Mouse (Mus musculus) heart, adult 18-20 months (tissue): ENCODE results near the gene Sec22a. TPM values are rescaled to one million over a fixed set of nuclear protein-coding genes. Genes with fewer than 3 reads are reported as not detected.

Source experiments
- DNase-seq, 2 experiments: peaks; one replicate each; pipeline ENCODE4 v3.0.0; 2021 to 2022; ENCODE audit warnings: mixed read lengths in 1 of 2
- long read RNA-seq, 2 experiments: library from polyadenylated mRNA; stranded (forward); transcript quantifications; one replicate each; pipeline ENCODE4 v2.0.0; 2021
- total RNA-seq, 2 experiments: library from RNA; stranded (reverse); gene quantifications; 2 replicates each; pipeline ENCODE4 v1.2.3; 2021

Gene Sec22a
- total RNA-seq = 10 to 100 TPM; 11.9 to 12.2 TPM
- long read RNA-seq, experiment 1, transcript Sec22a-201 (7 exons, 3,992 nt) = major isoform, 11 of 18 reads
- long read RNA-seq, experiment 1, partial matches to known transcripts = 0 of 18 reads
- long read RNA-seq, experiment 1, other reads (novel, unspliced or antisense) = 6 of 18 reads
- long read RNA-seq, experiment 2, partial matches to known transcripts = 1 of 2 reads
- long read RNA-seq, experiment 2, other reads (novel, unspliced or antisense) = 1 of 2 reads

GRCm38 (mm10) chr16:35363150-35364062 lies at the start of gene Sec22a:
TSS of gene Sec22a (minus strand) at chr16:35363918.
- peak; percentile 95 for DNase-seq

- DNase-seq = no peak
These were observed 43.0 kb upstream of the Sec22a start for GRCm38 (mm10) chr16:35406706-35407105.

- no peak for DNase-seq
These were observed 42.4 kb upstream of the Sec22a start for GRCm38 (mm10) chr16:35406166-35406565.

GRCm38 (mm10) chr16:35405348-35406080 lies 41.8 kb upstream of the Sec22a start:
- DNase-seq = no peak

- DNase-seq = no peak
These were observed 41.1 kb upstream of the Sec22a start for GRCm38 (mm10) chr16:35404864-35405263.

- DNase-seq = no peak
These were observed 40.2 kb upstream of the Sec22a start for GRCm38 (mm10) chr16:35403891-35404290.

- DNase-seq = no peak
These were observed 39.6 kb upstream of the Sec22a start for GRCm38 (mm10) chr16:35403356-35403755.

- DNase-seq = no peak
These were observed 29.1 kb upstream of the Sec22a start for GRCm38 (mm10) chr16:35392813-35393212.

GRCm38 (mm10) chr16:35385654-35386053 lies 21.9 kb upstream of the Sec22a start:
- DNase-seq = no peak

- no peak for DNase-seq
These were observed 16.3 kb upstream of the Sec22a start for GRCm38 (mm10) chr16:35380048-35380447.

GRCm38 (mm10) chr16:35379344-35379743 lies 15.6 kb upstream of the Sec22a start:
- no peak for DNase-seq

- DNase-seq = no peak
These were observed 328 bp upstream of the Sec22a start for GRCm38 (mm10) chr16:35364063-35364428.

GRCm38 (mm10) chr16:35362221-35362620 lies 1.5 kb downstream of the Sec22a start:
- DNase-seq = no peak

GRCm38 (mm10) chr16:35360593-35360992 lies 3.1 kb downstream of the Sec22a start:
- peak; percentile 7 to 58 for DNase-seq

- DNase-seq = peak; percentile 12 to 13
These were observed 6.3 kb downstream of the Sec22a start for GRCm38 (mm10) chr16:35357449-35357848.

GRCm38 (mm10) chr16:35330451-35330850 lies 33.3 kb downstream of the Sec22a start:
- DNase-seq = no peak

- no peak for DNase-seq
These were observed 43.9 kb downstream of the Sec22a start for GRCm38 (mm10) chr16:35319773-35320172.

- peak; percentile 15 to 28 for DNase-seq
These were observed 44.4 kb downstream of the Sec22a start for GRCm38 (mm10) chr16:35319335-35319734.

- no peak for DNase-seq
These were observed 45.3 kb downstream of the Sec22a start for GRCm38 (mm10) chr16:35318397-35318796.

GRCm38 (mm10) chr16:35317460-35317859 lies 46.3 kb downstream of the Sec22a start:
- no peak for DNase-seq

GRCm38 (mm10) chr16:35316856-35317264 lies 46.9 kb downstream of the Sec22a start:
- DNase-seq = no peak

- DNase-seq = no peak
These were observed 48.2 kb downstream of the Sec22a start for GRCm38 (mm10) chr16:35315496-35315895.

- no peak for DNase-seq
These were observed 52.1 kb downstream of the Sec22a start for GRCm38 (mm10) chr16:35311586-35311985.
